Mouse (Mus musculus) intestine, embryonic 16.5 days (tissue): ENCODE measurements around the gene Nubp1. TPM values are rescaled to one million over a fixed set of nuclear protein-coding genes. Genes with fewer than 3 reads are reported as not detected.
A peak's percentile ranks its signal among the peaks of the same experiment; 100 is the strongest.

Experiments used
- ATAC-seq: fragments of 200-750 bp; cut with Nextera tagmentation; 2 replicates; pipeline ENCODE4 v1.8.0; 2017; ENCODE audit warnings: moderate TSS enrichment, moderate library complexity
- H3K27ac ChIP-seq: fragments of 300-500 bp; sonication (generic); 2 replicates; pipeline ENCODE4 v1.5.1; 2014; ENCODE audit warnings: mild to moderate bottlenecking, low read length
- H3K27me3 ChIP-seq: fragments of 300-500 bp; sonication (generic); replicated peaks from 2 replicates; pipeline ENCODE4 v1.6.1; 2014; ENCODE audit warnings: low read length, control low read depth, mixed read lengths; ENCODE audit not compliant: control insufficient read depth, insufficient read depth
- H3K36me3 ChIP-seq: fragments of 300-500 bp; sonication (generic); 2 replicates; pipeline ENCODE4 v1.6.1; 2014; ENCODE audit warnings: low read length, control low read depth; ENCODE audit not compliant: control insufficient read depth, insufficient read depth
- H3K4me1 ChIP-seq: fragments of 300-500 bp; sonication (generic); 2 replicates; pipeline ENCODE4 v1.6.1; 2014; ENCODE audit warnings: low read length, control low read depth, mixed read lengths; ENCODE audit not compliant: control insufficient read depth, insufficient read depth
- H3K4me2 ChIP-seq: fragments of 300-500 bp; sonication (generic); 2 replicates; pipeline ENCODE4 v1.6.1; 2014; ENCODE audit warnings: low read depth, low read length, control low read depth
- H3K4me3 ChIP-seq: fragments of 300-500 bp; sonication (generic); 2 replicates; pipeline ENCODE4 v1.5.1; 2014; ENCODE audit warnings: mild to moderate bottlenecking, low read length
- H3K9ac ChIP-seq: fragments of 300-500 bp; sonication (generic); 2 replicates; pipeline ENCODE4 v1.6.1; 2014; ENCODE audit warnings: low read depth, low read length
- H3K9me3 ChIP-seq: fragments of 300-500 bp; sonication (generic); 2 replicates; pipeline ENCODE4 v1.6.1; 2016; ENCODE audit warnings: low read length, control low read depth; ENCODE audit not compliant: control insufficient read depth
- WGBS: fragments of 180-500 bp; shearing (Covaris S2); extraction: QIAGEN DNeasy Blood & Tissue Kit; methylation state at CpG from one replicate; pipeline ENCODE4 v1.1.7; 2014; 5-methylcytosine and 5-hydroxymethylcytosine counted together
- polyA plus RNA-seq: library from polyadenylated mRNA; unstranded; fragments of >200 nt; fragmentation: Nextera tagmentation; extraction: Ambion mirVana; gene quantifications from 2 replicates; pipeline ENCODE4 v1.2.1, GENCODE M21; 2015

Nubp1 gene
- polyA plus RNA-seq = 52.0 and 52.6 TPM in 2 replicates

- peaks cover 4% of the 10 kb centered on the region; the same call in 1 of the 2 replicates for H3K4me1 ChIP-seq
- 0 out of 2 replicates have a peak, but pooled peaks cover 3% of the 10 kb centered on the region for H3K36me3 ChIP-seq
- H3K27ac ChIP-seq = peak within 1 kb of the TSS; percentile 91
- H3K9me3 ChIP-seq = no peaks in the 10 kb centered on the region
- H3K9ac ChIP-seq = peak within 1 kb of the TSS; percentile 86
- no peaks in the 10 kb centered on the region for H3K27me3 ChIP-seq
- WGBS = 3% methylated on average over 56 of the region's 56 CpGs
- peak; percentile 99 for ATAC-seq
- peak within 1 kb of the TSS; percentile 81 for H3K4me2 ChIP-seq
- H3K4me3 ChIP-seq = peak within 1 kb of the TSS; percentile 89
These were observed at the start of gene Nubp1 for GRCm38 (mm10) chr16:10411764-10412746. Nubp1 (plus strand) TSS chr16:10411948.

DNA sequence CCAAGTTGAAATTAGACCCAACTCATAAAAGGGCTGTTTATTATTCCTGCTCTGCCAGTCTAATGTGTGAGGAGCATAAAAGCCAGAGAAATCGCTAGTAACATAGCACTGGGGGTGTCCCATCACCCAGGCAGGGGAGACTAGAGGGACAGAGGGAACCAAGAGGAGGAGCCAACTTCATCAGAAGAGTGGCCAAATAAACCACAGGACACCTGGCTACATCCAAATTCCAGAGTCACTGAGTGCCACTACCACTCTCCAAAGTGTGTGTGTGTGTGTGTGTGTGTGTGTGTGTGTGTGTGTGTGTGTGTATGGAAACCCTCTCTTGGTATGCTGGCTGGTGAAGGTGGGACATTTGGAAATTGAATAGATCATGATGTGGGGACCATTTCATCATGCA, 48.7 kb upstream of the Nubp1 start:
- Histone ChIP-seq H3K36me3 (no peaks in the 10 kb centered on the region), H3K9me3 (no peaks in the 10 kb centered on the region), H3K4me2 (no peak overlapping the region), H3K27me3 (no peaks in the 10 kb centered on the region), H3K9ac (no peak overlapping the region), H3K4me3 (no peak overlapping the region), H3K27ac (no peak overlapping the region), H3K4me1 (peaks cover 8% of the 10 kb centered on the region; the same call in 1 of the 2 replicates)
- no peak for ATAC-seq
- 42% methylated on average over 1 of the region's 1 CpGs for WGBS

GRCm38 (mm10) chr16:10365796-10366195, 46.0 kb upstream of the Nubp1 start:
- Histone ChIP-seq H3K4me3 (no peak overlapping the region), H3K4me1 (0 out of 2 replicates have a peak, but pooled peaks cover 13% of the 10 kb centered on the region), H3K27ac (0 out of 2 replicates have a peak overlapping the region, but pooled peaks have one; percentile 29), H3K9ac (no peak overlapping the region), H3K36me3 (no peaks in the 10 kb centered on the region), H3K4me2 (no peak overlapping the region), H3K9me3 (no peaks in the 10 kb centered on the region), H3K27me3 (no peaks in the 10 kb centered on the region)
- ATAC-seq = no peak
- WGBS = 76% methylated on average over 4 of the region's 4 CpGs

- no peaks in the 10 kb centered on the region for H3K36me3 ChIP-seq
- 0 out of 2 replicates have a peak overlapping the region, but pooled peaks have one; percentile 29 for H3K27ac ChIP-seq
- H3K4me1 ChIP-seq = 0 out of 2 replicates have a peak, but pooled peaks cover 13% of the 10 kb centered on the region
- H3K9ac ChIP-seq = no peak overlapping the region; the same call in 1 of the 2 replicates
- peak; percentile 75 for ATAC-seq
- WGBS = 68% methylated on average over 14 of the region's 14 CpGs
- H3K27me3 ChIP-seq = no peaks in the 10 kb centered on the region
- no peaks in the 10 kb centered on the region for H3K9me3 ChIP-seq
- no peak overlapping the region for H3K4me3 ChIP-seq
- H3K4me2 ChIP-seq = no peak overlapping the region
These were observed 45.2 kb upstream of the Nubp1 start for GRCm38 (mm10) chr16:10366240-10367217.

DNA sequence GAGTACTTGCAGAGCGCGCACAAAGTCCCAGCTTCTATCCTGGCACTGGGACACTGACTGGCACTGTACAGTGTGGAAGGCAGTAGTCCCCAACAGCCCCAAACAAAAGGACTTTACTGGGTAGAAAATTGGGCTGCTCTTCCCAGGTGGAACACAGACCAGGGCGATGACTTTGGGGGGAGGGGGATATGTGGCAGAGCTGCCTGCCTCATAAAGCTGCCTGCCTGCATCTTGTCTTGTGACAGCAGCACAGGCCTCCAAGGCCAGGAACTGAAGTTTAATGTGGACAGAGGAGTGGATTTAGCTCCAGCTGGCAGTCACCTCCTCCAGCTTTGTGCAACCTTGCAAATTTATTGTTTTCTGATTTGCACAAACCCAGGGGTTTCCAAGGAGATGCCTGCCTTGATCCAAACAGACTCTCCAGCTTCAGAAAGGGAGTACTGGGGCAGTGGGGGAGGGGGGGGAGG, 42.2 kb upstream of the Nubp1 start:
- no peak for ATAC-seq
- H3K9ac ChIP-seq = no peak overlapping the region
- 57% methylated on average over 3 of the region's 3 CpGs for WGBS
- no peak overlapping the region for H3K27ac ChIP-seq
- H3K9me3 ChIP-seq = no peaks in the 10 kb centered on the region
- no peak overlapping the region for H3K4me3 ChIP-seq
- no peak overlapping the region for H3K4me2 ChIP-seq
- H3K4me1 ChIP-seq = peaks cover 16% of the 10 kb centered on the region; the same call in 1 of the 2 replicates
- no peaks in the 10 kb centered on the region for H3K36me3 ChIP-seq
- H3K27me3 ChIP-seq = no peaks in the 10 kb centered on the region

GRCm38 (mm10) chr16:10369996-10370395, 41.8 kb upstream of the Nubp1 start:
- 61% methylated on average over 1 of the region's 1 CpGs for WGBS
- Histone ChIP-seq H3K4me2 (no peak overlapping the region), H3K36me3 (no peaks in the 10 kb centered on the region), H3K9ac (no peak overlapping the region), H3K4me1 (peaks cover 19% of the 10 kb centered on the region; the same call in 1 of the 2 replicates), H3K4me3 (no peak overlapping the region), H3K27me3 (no peaks in the 10 kb centered on the region), H3K27ac (no peak overlapping the region), H3K9me3 (no peaks in the 10 kb centered on the region)
- no peak for ATAC-seq

DNA sequence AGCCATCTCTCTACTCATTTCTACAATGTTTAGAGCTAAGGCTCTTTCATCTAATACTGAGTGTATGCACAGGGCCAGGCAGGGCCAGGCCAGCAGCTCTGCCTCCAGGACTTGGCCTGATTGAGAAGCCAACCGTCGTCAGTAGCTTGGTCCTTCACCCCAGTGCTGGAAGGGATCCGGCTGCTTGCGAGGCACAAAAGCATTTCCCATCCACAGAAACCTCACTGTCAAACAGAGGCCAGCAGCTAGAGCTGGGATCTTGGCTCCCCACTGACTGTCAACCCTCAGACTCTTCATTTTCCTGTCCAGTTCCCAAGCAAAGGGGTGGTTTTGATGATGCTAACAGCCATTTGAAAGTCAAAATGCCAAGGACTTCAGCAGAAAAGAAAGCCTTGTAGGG, 39.4 kb upstream of the Nubp1 start:
- Histone ChIP-seq H3K27me3 (no peaks in the 10 kb centered on the region), H3K4me2 (no peak overlapping the region), H3K4me3 (no peak overlapping the region), H3K36me3 (no peaks in the 10 kb centered on the region), H3K27ac (no peak overlapping the region), H3K4me1 (peaks cover 15% of the 10 kb centered on the region; the same call in 1 of the 2 replicates), H3K9ac (no peak overlapping the region), H3K9me3 (no peaks in the 10 kb centered on the region)
- 53% methylated on average over 4 of the region's 4 CpGs for WGBS
- no peak for ATAC-seq

GRCm38 (mm10) chr16:10374254-10375011, 37.3 kb upstream of the Nubp1 start:
- peaks cover 13% of the 10 kb centered on the region; the same call in 1 of the 2 replicates for H3K4me1 ChIP-seq
- H3K27ac ChIP-seq = no peak overlapping the region
- no peaks in the 10 kb centered on the region for H3K27me3 ChIP-seq
- H3K4me3 ChIP-seq = peak overlapping the region; percentile 13; the same call in 1 of the 2 replicates
- peak overlapping the region; percentile 39; the same call in 1 of the 2 replicates for H3K4me2 ChIP-seq
- peak overlapping the region; percentile 37; the same call in 1 of the 2 replicates for H3K9ac ChIP-seq
- peak; percentile 83 for ATAC-seq
- 21% methylated on average over 13 of the region's 13 CpGs for WGBS
- no peaks in the 10 kb centered on the region for H3K36me3 ChIP-seq
- no peaks in the 10 kb centered on the region for H3K9me3 ChIP-seq
